Mouse (Mus musculus) ZHBTc4 (cell line): Measurements from ENCODE around the gene Myh7b.

Source experiments
- DNase-seq: peaks from one replicate; pipeline ENCODE4 v3.0.0-alpha.2; 2011; ENCODE audit warnings: low read depth, low spot score

The Myh7b gene

GRCm38 (mm10) chr2:155634562-155634961 lies 23.6 kb downstream of the Myh7b start:
- no peak for DNase-seq

DNA sequence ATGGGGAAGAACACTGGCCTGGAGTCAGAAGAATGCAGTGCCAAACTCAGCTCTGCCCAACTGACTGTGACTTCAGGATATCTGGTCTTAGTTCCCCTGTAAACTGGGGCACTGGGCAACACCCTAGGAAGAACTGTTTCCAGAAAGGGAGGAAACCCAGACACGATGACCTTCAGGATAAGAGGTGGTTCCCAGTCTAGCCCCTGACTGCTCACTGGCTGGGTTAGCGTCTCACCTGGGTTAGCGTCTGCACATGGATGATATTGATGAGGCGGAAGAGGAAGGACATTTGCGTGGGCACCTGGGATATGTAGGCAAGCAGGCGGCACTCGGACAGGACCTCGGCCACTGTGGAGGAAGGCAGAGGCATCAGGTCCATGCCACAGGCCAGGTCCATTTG lies 24.9 kb downstream of the Myh7b start:
- no peak for DNase-seq

DNA sequence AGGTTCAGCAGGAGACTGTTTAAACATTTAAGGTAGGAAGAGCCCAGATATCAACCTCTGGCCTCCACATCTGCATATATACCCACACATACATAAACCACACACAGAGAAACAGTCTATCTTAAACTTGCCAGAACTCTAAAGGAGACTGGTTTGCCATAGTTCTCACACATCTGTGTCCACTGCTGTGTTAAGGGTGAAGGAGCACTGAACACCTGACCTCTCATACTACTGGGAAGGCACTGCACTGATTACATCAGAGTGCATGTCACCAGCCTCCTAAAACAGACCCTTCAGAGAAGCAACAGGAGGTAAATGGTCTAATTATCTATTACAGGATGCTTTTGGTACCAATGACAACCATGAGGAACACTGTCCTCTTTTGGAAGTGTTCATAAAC lies 25.9 kb downstream of the Myh7b start:
- no peak for DNase-seq

DNA sequence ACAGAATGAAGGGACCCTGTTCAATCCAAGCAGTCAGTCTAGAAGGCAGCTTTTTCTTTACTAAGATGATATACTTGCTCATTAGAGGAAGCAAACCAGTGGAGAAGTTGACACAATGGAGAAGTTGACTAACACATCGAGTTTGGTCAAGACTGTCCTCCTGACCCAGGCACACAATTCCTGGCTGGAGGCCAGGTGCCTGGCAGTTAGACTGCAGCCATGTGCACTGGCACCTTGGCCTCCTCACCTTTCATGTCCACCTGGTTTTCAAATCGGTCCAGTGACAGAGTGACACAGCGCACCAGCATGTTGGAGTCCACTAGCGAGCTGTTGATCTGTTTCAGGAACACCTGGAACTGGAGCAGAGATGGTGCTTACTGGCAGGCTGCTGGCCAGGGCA lies 26.4 kb downstream of the Myh7b start:
- DNase-seq, result no peak

DNA sequence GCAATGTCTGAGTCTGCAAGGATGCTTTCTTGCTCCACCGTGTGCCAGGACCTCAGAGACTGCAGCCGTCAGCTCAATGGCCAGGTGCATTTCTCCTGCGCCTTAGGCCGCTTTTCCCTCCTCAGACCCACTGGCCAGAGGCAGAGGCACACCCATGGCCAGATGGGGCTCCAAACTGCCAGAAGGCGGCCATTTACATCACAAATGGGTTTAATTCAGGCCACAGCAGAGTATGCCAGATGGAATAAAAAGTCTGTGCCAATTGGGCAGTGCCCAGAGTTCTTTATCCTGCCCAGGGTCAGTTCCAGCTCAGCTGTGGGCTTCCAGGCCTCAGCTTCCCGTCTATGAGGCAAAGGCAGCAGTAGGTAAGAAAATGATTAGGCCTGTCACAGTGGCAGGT lies 29.6 kb downstream of the Myh7b start:
- DNase-seq, result no peak

DNA sequence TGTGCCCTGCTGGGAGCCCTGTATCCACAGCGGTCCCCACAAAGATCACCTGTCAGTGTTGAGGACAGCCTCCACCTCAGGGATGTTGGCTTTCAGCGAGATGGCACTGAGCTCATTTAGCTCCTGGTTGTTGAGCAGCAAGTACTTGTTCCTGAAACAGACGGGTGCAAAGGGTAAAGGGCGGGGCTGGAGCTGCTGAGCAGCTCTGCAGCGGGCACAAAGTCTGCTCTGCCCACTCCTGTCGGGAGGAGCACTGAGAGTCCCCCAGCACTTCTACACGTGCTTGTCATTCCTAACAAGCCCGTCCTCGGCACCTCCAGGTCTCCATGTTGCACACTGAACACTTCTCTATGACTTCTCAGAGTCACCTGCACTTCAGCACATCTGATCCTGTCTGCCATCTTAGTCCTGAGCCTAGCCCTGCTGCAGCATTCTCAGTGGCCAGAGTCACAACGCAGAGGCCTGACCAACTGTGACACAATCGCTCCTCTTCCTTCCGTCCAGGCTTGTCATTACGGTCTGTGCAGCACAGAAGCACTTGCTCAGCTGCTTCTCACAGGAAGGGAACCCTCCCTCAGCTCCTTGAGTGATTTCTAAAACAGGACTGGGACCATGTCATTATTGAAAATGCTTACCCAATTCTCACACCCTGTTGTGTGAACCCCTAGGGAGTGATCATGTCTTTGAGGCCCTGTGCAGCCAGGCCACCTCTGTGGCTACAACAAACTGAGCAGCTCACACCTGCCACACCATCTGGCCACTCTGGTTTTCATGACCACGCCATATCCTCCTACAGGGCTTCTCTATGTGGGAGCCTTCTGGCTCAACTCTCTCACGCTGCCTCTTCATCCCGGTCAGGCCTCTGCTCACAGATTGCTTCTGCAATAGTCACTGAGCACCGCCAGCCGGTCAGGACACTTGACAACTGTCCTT lies 30.8 kb downstream of the Myh7b start:
- DNase-seq, result no peak

GRCm38 (mm10) chr2:155645746-155646145 lies 34.7 kb downstream of the Myh7b start:
- no peak for DNase-seq

DNA sequence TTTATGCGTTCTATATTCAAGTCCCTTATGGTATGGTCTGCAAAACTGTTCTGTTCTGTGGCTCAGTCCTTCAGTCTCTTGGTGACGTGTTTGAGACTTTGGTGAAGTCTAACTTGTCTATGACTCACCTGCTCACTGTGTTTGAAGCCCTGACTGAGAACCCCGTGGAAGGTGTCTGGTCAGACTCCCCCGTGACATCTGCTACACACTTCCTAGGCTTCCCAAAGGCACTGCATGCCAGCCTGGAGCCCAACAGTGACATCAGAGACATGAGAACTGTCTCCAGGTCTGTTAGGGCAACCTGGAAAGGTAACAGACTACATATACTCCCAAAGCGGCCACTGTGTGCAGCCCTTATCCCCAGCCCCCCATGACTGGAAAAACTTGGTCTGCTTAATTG lies 41.6 kb downstream of the Myh7b start:
- no peak for DNase-seq

DNA sequence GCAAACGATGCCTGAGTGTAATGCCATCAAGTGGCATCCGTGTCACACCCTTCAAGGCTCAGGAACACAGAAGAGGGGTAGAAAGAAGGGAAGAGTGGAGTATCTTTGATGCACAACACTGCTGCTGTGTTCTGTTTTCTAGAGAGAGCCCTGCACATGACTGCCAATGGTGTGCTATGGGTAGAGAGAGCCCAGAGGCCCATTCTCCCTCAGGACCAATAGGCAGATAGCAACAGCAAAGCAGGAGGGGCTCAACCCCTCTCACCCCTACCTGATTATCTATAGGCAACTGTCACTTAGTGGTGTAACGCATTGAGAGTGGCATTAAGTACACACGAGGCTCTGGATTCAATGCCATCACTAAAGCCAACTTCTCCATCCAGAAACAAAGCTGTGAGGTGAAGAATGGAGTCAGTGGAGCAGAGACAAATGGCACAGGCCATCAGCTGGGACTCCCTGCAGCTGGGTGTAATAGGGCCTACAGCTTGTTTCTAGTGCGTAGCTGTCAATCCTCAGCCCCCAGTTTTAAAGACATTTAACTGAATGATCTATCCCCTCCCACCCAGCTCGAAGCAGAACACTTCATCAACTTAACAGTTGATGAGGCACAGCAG lies 44.9 kb downstream of the Myh7b start:
- DNase-seq, result no peak

DNA sequence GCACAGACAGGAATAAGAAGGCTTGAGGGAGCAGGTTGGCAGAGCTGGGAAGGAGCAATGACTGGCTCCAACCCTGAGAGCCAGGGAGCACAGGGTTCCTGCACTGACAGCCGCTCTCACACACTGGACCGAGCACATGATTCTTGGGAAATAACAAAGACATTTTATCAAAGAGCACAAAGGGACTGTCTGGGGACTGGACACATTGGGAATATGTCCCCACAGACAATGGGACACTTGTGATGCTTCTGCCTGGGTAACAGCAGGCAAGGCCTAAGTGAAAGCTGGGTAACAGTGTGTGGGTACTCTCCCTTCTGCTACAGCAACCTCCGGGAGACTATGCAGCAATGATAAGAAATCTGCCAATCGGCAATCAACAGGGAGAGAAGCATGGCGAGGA lies 51.4 kb downstream of the Myh7b start:
- DNase-seq, result no peak

DNA sequence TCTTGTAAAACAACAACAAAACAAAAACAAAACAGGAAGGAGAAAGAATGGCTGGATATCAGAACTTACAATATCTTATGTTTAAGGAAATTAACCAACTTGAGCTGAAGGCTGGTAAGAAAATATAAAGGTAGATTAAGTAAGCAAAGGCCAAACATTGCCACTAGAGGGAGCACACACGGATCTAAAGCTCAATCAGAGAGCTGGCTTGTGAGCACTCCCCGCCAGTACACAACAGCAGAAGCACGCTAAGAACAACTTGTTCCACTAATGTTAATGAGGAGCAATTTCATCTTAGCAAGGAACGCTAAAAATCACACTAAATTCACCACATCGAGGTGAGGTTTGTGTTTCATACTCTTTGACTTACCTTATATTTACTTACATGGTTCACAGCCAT lies 52.1 kb downstream of the Myh7b start:
- no peak for DNase-seq

DNA sequence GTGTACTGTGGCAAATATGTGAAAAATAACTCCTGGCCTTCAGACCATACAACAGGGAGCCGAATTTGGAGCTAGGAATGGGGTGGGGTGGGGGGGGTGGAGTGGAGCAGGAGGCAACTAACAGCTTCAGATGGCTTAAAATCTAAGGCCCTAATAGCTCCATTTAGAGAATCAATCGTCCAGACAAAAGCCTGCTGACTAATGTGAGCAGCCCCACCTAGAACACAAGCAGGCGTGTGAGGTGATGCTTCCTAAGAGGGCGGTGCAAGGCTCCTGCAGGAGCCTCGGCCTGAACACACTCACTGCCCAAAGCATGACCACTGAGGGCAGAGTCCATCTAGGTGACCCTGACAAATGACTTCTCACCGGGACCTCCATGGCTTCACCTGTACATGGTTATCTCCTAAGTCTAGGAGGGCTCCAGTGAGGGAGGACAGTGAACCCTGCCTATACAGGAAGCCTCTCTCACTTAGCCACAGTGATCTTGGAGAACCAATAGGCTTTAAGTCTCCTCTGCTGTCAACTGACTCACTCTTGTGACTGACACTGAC lies 53.0 kb downstream of the Myh7b start:
- DNase-seq, result peak; percentile 79

DNA sequence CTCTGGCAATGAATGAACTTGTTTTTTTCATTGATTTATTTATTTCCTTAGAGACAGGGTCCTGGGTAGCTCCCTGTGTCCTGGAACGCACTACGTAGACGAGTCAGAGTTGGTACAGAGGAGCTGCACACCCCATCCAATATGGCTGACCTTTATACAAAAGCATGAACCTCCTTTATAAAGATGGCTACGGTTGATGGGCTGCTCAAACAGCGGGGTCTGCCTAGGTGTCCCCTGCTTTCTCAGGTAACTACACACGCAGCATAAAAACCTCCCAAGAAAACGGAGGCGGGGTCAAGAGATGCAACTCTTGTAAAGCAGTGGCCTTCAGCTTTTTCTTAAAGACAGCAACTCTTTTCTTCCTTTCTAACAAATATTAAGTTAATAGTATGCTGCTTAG lies 56.9 kb downstream of the Myh7b start:
- DNase-seq, result no peak

DNA sequence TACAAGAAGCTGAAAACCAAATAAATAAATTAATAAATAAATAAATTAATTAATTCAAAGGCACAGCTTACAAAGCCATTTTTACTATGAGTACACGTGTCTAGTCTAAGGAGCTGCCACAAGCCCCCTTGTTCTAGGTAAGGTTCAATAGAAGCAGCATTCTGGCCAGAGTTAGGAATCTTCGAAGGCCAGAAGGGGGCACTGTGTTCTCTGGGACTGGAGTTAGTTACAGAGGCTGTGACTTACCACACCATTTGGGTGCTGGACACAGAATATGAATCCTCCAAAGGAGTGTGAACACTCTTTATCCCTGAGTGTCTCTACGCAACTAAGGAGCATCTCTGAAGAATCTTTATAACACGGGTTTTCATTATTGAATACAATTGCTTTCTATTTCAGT lies 57.4 kb downstream of the Myh7b start:
- DNase-seq, result peak; percentile 71

- no peak for DNase-seq
Observed at GRCm38 (mm10) chr2:155671236-155671635, 60.2 kb downstream of the Myh7b start.

DNA sequence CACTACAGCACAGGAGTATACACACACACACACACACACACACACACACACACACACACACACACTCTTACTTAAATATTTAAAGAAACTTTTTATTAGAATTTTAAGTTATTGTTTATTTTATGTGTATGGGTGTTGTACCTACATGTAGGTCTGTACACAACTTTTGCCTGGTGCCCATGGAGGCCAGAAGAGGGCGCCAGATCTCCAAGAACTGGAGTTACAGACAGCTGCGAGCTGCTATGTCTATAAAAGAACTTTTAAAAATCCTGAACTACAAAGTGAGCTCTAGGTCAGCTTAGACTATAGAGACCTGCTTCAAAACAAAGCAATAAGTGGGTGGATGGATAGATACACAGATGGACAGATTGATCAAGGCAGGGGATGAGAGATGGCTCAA lies 62.5 kb downstream of the Myh7b start:
- peak; percentile 77 for DNase-seq

DNA sequence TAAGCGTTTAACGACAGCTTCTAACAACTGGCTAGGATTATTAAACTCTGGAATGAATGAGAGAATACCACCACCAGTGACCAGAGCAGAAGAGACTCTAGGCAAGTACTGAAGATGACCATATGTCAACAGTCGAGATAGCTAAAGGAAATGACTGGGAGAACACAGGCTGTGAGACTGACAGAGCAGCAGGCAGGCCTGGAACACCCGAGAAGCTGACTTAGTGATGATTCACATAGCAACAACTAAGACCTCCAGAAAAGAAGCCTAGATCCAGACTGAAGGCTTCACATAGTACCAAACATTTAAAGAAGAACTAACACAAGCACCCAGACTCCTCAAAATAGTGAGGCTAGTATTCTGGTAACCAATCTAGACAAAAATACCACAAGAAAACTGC lies 64.1 kb downstream of the Myh7b start:
- no peak for DNase-seq

DNA sequence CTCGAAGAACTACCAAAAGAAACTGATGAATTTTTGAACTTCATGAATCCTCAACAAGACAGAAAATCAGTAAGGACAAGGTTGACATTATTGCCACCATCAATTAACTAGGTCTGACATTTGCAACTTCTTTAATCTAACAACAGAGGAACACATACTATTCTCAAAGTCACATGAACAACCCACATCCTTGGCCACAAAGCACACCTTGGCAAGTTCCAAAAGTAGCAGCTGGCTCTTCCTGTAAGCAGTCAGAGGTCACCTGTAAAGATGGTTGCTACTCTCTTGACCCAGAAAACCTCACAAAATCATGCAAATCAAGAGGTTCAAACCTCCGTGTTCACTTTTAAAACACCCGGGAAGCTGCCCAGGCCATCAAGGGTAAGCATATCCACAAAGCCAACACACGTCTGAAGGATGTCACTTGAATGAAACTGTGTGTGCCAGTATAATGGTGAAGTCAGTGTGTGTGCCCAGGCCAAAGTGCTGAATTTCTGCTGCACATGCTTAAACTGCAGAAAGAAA lies 68.6 kb downstream of the Myh7b start:
- DNase-seq, result no peak

GRCm38 (mm10) chr2:155680591-155680990 lies 69.6 kb downstream of the Myh7b start:
- no peak for DNase-seq

- DNase-seq, result no peak
Observed at GRCm38 (mm10) chr2:155681194-155681593, 70.2 kb downstream of the Myh7b start.

DNA sequence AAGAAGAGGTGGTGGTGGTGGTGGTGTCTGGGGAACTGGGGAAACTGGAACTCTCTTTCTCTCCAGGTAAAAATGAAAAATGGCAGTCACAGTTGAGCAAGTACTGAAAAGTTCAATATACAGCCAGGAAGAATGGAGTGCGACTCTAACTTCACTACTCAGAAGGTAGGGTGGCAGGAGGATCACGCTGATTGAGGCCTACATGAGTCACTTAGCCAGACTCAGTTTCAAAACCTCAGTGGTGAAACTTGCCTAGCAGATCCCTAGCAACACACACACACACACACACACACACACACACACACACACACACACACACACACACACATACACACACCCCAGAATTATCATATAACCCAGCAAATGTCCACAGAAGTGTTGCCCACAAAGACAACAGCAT lies 70.9 kb downstream of the Myh7b start:
- no peak for DNase-seq

- no peak for DNase-seq
Observed at GRCm38 (mm10) chr2:155683137-155683536, 72.1 kb downstream of the Myh7b start.

DNA sequence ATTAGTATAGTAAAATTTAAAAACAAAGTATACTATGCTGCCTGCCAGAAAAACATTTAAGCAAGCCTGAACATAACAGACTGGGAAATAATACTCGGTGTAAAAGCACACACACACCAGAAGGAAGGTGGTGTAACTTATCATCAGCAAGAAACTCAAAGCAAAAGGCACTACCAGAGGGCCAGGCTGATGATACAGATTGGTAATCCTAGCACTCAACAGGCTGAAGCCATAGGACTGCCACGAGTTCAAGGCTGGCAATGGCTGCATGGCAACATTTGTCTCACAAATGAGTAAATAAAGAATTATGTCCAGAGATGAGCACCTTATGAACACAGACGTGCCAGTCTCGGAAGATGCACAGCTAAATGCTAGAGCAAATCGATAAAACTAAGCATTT lies 72.8 kb downstream of the Myh7b start:
- DNase-seq, result no peak
